Mouse (Mus musculus): ENCODE measurements around the gene Stat6.

The Stat6 gene

DNA sequence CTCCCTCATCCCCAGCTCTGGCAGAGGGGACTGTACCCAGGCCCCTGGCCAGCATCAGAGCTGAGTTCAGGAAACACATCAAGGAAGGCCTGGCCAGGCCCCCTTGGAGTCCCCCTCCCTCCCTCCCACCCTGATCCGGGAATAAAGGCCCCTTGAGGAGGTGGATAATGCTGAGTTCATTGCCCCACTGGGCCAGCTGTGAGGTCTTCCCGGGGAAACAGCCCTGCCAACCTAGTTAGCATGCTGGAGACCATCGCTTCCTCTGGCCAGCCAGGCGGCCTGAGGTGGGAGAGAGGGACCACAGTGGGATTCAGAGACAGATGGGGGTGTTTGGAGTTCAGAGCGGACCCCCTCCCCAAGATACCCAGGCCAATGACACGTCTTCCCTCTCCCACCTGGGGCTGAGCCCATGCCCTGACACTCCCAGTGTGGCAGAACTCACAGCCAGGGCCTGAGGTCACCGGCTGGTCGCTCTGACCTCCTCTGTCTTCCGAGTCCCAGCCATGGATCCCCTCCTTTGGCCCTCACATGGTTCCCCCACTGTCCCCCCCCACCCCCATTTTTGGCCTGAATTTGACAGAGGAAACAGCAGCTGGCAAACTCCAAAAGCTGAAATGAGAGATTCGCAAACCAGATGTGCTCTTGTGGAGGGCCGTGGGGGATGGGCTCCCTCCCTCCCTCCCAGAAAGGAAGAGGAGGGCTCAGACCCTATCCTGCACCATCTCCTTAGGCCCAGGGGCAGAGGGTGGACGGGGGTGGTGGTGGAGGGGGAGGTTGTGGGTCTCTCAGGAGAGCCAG is 28.4 kb upstream of the Stat6 start:
- DNase-seq (ENCODE audit: extremely low read depth, low read depth) = no peak

DNA sequence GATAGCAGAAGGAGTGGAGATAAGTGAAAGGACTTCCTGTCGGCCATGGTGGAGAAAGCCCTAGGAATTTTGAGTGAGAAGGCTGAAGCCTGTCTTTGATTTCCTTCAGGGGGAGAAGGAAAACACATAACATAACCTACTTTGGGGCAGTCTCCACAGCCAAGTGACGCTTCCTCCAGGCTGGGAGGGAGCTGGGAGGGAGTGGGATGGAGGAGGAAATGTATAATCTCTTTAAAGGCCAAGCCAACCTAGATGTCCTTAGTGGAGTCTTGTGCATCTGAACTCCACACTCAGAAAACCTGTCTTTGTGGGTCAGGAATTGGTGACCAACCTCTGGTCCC is 27.8 kb upstream of the Stat6 start:
- no peak for DNase-seq (ENCODE audit: extremely low read depth, low read depth)

DNA sequence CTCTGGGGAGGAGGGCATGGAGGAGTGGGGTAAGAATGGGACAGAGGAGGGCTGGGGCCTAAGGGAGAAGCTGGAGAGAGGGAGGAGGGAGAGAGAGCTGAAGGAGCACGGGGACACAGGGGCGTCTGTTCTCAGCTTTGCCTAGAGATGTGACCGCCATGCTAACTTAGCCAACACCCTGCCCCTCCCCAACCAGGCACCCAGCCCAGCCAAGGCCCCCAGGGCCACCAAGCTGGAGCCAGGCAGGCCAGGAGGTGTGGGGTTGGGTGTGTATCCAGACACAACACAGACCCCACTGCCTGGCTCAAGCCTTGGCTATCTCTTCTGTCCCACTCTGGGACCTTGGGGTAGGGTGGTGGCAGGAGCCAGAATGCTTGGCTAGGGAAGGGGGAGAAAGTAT is 27.2 kb upstream of the Stat6 start:
- no peak for DNase-seq (ENCODE audit: extremely low read depth, low read depth)

DNA sequence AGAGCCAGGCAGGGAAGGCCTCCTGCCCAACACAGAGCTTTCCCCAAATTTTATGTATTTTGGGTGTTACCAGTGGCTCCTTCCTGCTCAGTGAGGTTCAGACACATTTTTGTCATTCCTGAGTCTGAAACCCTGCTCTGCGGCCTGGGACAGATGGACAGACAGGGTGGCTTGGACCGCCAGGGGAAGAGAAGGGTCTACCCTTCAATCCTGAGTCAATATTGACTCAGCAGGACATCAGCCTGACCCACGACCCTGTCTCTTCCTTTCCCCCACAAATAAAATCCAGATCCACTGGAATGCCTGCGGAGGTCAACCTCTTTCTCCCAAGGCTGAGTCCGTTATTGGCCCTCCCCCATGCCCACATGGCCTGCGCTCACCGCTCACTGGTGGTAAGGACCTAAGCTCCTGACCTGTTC is 26.5 kb upstream of the Stat6 start:
- no peak for DNase-seq (ENCODE audit: extremely low read depth, low read depth)

DNA sequence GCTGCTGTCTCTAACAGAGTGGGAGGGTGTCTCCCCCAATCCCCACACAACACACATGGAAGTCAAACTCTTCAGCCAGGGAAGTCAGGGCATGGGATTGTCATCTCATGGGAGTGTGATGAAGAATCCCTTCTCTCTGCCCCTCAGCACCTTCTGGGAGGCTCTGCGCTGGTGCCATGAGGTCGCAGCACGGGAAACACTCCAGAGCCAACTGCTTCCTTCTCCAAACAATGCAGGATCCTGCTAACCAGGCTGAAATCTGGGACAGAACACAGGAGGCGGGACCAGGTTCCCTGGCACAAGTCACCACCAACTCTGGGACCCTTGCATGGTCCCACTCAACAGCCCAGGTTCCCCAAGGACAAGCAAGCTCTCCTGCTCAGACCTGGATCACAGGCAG is 25.5 kb upstream of the Stat6 start:
- no peak for DNase-seq (ENCODE audit: extremely low read depth, low read depth)

DNA sequence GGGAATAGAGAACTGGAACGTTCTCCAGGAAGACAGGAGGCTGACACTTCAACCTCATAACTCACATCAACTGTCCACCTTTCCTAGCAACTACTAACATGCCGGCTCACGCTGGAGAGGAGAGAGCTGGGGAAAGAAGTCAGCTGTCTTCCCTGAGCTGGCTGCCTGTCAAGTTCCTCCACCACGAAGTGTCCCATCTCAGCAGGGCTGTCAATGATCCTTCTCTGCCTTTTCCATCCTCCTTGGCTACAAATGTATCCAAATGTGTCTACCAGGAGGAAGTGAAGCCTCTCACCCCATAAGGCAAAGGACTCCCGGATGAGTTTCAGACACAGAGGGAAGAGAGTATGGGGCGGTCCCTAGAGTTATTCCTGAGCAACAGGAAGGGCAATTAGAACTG is 24.6 kb upstream of the Stat6 start:
- no peak for DNase-seq (ENCODE audit: extremely low read depth, low read depth)

DNA sequence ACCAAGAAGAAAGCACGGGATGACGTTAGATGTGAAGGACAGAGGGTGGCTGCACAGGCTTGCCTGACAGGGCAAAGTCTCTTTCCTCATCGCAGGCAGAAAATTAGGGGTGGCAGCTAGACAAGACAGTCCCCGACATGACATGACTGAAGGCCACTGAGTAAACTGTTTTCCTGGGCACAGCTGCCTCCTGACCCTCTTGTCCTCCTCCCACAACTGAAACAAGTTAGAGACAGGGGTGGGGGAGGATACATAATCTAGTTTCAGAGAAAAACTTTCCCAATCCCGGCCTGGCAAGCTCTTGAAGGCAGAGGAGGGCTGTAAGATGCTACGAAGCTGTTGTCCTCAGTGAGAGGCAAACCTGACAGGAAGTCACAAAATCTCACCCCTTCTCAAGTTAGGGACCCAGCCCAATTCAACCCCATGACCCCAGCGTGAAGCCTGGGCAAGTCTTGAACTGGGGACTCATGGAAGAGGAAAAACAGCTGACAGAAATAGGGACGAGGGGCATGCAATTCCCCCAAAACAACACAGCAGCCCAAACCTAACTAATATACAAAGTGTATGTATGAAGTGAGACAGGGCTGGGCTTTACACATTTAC is 23.6 kb upstream of the Stat6 start:
- DNase-seq (ENCODE audit: extremely low read depth, low read depth) = no peak

DNA sequence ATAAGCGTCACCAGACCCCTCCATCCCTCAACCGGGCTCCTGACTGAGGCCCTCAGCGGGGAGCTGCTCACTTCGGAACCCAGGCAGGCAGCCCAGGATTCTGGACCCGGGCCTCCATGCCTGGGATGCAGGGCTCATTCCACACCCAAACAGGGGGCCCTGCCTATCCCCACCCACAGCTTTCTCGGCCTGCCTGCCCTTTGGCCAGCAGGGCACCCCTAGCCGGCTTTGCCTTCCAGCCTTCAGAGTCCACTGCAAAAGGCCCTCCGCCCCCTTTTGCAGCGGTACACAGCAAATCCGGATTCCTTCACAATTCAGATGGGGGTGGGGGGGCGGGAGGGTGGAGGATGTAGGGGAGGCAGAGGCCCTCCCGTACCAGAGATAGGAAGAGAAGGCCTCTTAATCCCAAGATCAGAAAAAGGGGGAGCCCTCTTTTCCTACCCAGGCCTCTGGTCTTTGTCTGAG is 22.8 kb upstream of the Stat6 start:
- DNase-seq (ENCODE audit: extremely low read depth, low read depth) = no peak

DNA sequence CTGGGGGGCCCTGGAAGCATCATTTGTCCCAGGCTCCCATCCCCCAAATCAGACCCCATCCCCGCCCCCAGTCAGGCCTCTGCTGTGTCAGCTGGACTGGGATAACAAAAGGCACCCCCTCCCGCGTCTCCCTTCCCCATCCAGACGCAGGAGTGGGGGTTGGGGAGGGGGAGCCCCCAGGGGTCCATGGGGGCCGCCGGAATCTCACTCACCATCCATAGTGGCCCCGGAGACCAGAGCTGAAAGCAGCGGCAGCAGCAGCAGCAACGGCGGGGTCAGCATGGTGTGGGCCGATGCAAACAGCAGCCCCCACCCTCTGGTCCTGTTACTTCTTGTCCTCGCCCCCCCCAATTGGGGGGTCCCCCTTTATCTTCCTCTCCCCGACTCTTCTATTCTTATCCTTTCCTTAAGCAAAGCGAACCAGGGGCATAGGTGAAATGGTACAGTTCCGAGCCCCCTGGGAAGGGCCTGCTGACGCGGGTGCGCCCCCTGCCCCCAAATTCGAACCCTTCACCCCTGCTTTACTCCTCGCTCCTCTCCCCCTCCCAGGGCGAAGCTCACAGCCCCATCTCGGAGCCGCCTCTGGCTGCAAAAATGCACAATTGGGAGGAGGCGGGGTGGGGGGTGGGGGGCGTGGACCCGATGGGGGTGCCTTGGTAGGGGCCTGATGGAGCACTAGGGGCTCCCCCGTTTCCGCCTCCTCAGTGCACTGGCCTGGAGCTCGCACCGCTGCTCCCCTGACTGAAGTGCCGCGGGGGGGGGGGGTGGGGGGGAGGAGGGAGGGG is 22.2 kb upstream of the Stat6 start, which contains the start of gene Lrp1:
Gene Lrp1 (minus strand): TSS at position 743 of the 785 bp plus-strand sequence.
- no peak for DNase-seq (ENCODE audit: extremely low read depth, low read depth)

DNA sequence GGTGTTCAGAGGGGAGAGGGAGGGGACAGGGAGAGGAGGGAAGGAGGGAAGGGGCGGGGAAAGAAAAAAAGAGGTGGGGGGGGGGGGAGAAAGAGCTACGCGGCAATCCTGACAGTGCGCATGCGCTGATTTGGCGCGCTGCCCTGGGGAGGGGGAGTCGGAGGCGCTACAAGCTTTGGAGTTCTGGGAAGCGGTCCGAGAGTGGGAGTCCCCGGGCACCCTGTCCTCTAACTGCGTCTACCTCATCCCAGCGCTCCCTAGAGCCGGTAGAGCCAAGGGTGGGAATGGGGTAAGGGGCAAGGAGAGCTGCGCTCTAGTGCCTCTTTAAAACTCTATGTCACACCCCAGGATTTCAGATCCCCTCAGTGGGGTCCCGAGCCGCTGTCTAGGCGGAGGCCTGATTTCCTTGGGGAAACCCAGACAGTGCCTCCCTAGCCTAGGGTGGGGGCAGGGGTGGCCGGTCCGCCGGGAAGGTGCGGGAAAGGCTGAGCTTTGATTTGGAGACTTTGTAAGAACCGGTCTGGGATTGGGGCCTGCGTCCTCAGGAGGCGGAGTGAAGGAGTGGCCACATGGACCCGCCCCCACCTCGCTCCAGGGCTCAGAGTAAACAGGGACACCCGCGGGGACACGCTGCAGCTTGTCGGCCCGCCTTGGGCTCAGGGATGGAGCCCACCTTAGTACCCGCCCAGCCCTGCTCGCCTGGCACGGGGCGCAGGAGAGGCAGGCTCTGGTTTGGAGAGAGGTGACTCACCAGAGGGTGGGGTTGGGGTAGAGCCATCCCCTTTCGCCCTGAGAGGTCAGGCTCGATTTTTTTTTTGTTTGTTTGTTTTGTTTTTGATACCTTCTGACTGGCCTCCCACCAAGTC is 21.4 kb upstream of the Stat6 start:
- DNase-seq (ENCODE audit: extremely low read depth, low read depth) = no peak

DNA sequence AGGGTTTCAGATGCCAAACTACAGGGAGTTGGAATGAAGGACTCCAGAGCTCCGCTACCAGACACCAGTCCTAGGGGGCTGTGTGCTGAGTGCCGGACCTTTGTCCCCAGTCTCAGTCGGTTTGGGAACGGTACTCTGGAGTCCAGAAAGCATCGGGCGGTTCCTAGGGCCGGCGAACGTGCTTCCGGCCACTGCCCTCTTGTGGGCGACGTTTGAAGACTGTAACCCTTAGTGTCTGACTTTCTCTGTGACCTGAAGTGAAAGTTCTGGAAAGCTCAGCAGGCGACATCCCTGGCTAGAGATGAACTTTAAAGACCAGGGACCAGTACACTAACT is 20.8 kb upstream of the Stat6 start:
- no peak for DNase-seq (ENCODE audit: extremely low read depth, low read depth)

DNA sequence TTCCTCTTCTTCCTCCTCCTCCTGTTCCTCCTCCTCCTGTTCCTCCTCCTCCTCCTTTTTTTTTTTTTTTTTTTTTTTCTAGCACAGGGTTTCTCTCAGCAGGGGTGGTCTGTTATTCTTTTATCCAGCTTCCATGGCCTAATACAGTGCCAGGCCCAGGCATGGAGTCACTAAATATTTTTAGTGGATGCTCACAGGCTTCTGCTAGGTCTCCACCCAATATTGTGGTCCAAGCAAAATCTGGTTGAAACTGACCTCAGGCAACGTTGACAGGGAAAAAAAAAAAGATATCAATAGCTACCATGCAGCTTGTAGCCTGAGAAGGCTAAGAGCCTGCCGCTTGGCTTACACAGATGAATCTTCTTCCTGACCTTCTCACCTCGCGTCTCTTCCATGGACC is 20.1 kb upstream of the Stat6 start:
- no peak for DNase-seq (ENCODE audit: extremely low read depth, low read depth)

DNA sequence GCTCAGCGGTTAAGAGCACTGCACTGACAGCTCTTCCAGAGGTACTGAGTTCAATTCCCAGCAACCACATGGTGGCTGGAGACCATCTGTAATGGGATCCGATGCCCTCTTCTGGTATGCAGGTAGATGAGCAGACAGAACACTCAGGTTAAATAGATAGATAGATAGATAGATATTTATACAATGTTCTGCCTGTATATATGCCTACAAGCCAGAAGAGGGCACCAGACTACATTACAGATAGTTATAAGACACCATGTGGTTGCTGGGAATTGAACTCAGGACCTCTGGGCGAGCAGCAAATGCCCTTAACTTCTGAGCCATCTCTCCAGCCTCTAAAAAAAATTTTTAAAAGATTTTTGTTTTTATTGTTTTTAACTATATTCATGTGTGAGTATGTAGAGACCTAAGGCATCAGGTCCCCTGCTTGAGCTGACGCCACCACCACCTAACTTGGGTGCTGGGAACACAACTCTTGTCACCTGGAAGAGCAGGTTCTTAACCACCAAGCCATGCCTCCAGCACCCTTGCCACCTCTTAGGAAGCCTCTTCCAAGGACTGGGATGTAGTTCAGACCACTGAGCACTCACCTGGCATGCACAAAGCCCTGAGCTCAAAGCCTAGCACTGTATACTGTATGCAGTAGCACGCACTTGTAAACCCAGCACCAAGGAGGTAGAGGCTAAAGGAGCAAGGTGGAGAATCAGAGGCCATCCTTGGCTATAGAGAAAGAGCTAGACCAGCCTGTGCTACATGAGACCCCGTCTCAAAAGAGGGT is 19.2 kb upstream of the Stat6 start:
- no peak for DNase-seq (ENCODE audit: extremely low read depth, low read depth)

DNA sequence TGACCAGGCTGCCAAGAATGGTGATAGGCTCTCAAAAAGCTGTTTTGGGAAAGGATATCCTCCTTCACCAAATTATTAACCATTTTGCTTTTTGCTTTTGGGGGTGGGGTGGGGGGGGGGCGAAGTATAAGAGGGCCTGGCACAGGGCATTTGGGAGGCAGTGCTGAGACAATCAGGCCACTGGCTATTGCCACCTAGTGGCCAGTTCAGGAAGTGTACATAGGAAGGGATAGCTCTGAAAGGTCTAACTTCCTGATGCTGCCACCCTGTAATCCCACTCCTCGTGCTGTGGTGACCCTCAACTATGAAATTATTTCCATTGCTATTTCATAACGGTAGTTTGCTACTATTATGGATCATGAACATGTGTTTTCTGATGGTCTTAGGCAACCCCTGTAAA is 16.4 kb upstream of the Stat6 start:
- DNase-seq (ENCODE audit: extremely low read depth, low read depth) = no peak

DNA sequence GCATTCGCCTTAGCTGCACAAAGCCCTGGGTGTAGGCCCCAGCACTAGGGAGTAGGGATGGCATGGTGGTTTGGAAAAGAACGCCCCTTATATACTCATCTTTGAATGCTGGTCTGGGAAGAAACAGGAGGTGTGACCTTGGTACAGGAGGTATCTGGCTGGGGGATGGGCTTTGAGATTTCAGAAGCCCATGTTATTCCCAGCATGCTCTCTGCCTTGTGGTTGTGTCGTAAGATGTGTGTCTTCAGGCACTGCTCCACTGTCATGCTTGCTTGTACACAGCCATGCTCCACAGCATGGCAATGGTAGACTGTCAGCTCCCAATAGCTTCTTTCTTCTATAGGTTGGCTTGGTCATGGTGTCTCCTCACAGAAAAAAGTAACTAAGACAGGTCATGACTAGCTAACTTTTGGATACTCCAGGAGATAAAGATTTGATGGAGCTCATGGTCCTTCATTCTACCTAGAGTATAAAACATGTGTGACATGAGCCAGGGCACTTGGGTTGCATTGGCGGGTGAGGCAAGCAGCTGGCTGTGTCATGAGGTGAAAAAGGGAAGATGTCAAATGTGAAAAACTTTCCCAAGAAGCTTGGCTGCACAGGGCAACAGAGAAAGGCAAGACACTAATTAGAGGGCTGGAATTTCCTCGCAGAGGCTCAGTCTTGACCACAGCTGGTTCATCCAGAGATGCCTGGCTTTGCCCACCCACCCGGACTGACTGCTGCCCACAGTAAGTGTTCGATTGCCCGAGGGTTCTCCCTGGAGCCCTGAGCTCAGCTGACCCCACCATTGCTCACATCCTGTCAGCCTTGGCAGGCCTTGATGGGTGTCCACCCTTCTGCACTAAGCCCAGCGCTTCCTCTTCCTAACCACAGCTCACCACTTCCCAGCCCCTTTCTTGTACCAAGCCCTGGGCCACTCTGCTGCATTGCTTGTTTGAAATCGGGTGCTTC is 11.2 kb upstream of the Stat6 start:
- DNase-seq (ENCODE audit: extremely low read depth, low read depth) = no peak

DNA sequence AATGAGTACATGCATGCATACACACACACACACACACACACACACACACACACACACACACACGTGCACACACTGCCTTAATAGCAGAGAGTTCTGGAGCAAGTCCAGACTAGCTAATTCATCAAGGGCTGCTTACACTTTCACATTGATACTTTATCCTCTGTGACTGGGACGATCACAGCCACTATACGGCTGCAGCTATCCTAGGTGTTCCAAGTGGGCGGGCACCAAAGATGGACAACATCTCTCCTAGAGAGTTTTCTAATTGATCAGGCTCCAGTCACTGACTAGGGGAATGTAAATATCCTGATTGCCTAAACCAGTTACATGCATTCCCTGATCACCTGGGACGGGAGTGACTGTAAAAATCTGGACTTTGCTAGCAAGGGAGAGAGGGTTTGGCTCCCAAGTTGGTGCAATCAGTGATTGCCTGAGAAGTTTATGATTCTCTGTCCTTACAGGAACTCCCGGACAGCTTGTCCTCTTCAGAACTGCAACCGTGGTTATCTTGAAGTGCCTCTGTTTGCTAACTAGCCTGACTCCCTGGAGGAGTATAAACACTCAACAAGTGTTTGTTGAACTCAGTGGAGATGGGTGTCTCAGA is 10.0 kb upstream of the Stat6 start:
- no peak for DNase-seq (ENCODE audit: extremely low read depth, low read depth)

DNA sequence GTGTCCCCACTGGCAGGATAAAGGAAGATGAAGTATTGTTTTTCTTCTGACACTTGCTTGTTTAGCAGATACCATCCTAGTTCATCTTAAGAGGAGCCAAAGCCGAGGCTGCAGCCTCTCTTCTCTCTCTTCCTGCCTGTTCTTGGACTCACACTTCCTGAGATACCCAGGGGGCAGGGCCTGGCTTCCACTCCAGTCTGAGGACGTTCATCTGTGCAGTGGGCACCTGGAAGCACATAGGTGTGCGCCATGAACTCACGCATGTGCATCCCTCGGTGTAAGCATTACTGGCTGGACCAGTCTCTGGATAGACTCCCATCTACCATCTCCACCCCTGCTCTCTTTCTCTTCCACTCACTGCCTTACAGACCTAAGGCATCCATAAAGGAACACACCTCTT is 2.4 kb upstream of the Stat6 start:
- no peak for DNase-seq (ENCODE audit: extremely low read depth, low read depth)

DNA sequence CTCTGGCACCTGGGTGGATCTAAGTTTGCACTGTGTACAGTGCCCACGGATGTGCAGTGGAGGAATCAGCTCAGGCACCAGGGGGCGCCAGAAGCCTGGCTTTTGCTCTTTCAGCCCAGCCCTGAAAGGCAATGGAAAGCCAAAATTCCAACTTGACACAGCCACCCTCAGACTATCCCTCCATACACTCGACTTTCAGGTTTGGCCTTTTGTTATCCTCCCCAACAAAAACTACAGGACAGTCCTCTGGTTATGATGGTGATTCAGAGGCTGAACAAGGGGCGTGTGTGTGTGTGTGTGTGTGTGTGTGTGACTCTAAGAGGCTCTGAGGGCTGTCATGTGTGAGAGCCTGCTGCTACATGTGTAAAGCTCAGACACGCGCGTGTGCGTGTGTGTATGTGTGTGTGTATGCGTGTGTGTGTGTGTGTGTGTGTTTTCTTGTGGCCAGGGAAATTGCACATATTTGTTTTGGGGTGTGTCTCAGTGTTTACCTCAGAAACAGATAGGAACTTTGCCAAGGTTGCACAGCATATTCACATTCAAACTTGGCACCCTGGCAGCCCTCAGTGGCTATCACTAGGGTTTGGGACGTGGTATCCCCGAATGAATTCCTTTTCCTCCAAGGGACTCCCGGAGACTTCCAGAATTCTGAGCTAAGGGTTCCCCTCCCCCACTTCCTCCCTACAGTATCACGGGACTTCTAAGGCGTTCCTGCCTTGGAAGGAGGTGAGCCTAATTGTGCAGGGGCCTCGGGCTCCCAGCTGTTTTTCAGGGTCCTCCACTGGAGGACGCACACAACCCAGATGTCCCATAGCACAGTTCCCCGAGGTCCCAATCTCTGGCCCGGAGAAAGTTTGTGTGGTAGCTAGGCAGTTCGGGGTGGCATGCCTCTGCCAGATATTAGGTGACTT is 670 bp upstream of the Stat6 start:
- peak; percentile 69 for DNase-seq (ENCODE audit: extremely low read depth, low read depth)
